Mouse (Mus musculus) ES-E14 (cell line): ENCODE results near the gene Epb41l4b.

Experiments
- ZC3H11A ChIP-seq: IDR thresholded peaks from 2 replicates; pipeline ENCODE4 v1.6.1; 2012; ENCODE audit warnings: low read depth, mild to moderate bottlenecking, inconsistent platforms, low read length, borderline replicate concordance
- ZNF384 ChIP-seq: IDR thresholded peaks from 2 replicates; pipeline ENCODE4 v1.6.1; 2012; ENCODE audit warnings: low read depth, low read length, inconsistent platforms

DNA sequence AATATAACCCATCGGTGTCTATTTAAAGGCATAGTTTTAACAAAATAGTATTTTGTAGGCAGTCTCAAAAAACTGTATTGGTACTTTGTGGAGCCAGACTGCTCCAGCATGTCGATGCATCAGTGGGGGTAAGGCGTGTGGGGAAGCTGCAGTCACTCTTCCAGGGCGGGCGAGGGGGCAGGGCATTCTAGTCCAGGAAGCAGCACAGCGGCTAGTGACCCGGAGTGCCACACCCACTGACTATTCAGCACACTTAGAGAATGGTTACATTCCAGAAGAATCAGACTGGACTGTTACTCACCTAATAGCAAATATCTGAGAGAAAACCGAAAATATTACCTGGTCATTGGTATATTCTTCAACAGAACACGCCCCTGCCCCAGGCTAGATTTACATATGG, 185.7 kb downstream of the Epb41l4b start:
- TF ChIP-seq ZNF384 (no peak), ZC3H11A (no peak)
